Mouse (Mus musculus) layer of hippocampus, postnatal 25 days (tissue): ENCODE results near the gene Erbb4. TPM values are rescaled to one million over a fixed set of nuclear protein-coding genes. Genes with fewer than 3 reads are reported as not detected.

Source experiments
- DNase-seq, 2 experiments: peaks; one replicate each; pipeline ENCODE4 v3.0.0; 2022; ENCODE audit warnings: mixed read lengths in 2 of 2, low spot score in 1 of 2; ENCODE audit errors: extremely low spot score in 1 of 2
- total RNA-seq, 2 experiments: library from RNA; stranded (reverse); gene quantifications; 2 replicates each; pipeline ENCODE4 v1.2.3; 2021

The Erbb4 gene
- total RNA-seq, 2 experiments from 2014 or later, result 43.7 to 47.5 TPM

- DNase-seq, result no peak
These were observed 440.8 kb downstream of the Erbb4 start for GRCm38 (mm10) chr1:68666831-68667601.

DNA sequence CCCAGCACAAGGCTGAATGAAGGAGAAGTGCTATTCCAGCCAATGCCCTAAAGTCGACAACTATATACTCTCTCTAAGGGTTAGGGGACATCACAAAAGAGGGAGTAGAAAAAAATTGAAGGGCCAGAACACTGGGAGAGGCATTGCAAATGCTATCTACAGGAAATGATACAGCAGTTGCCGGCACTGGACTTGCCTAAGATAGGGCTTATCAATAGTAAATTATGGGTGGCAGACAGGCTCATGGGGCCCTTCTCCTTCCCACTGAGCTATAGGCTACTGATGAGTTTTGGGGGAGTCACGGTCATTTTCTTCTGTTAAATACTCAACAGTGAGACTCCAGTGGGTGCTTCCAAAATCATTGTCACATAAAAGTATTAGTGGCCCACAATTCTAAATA lies 517.4 kb downstream of the Erbb4 start:
- no peak for DNase-seq

GRCm38 (mm10) chr1:68573851-68574540 lies 533.9 kb downstream of the Erbb4 start:
- no peak for DNase-seq

DNA sequence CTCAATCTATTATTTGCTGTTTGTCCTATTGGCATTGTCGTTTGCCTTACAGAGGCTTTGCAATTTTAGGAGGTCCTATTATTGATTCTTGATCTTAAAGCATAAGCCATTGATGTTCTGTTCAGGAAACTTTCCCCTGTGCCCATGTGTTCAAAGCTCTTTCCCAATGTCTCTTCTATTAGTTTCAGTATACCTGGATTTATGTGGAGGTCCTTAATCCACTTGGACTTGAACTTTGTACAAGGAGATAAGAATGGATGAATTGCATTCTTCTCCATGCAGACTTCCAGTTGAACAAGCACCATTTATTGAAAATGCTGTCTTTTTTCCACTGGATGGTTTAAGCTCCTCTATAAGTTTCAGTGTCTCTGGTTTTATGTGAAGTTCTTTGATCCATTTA lies 536.9 kb downstream of the Erbb4 start:
- DNase-seq, result no peak

DNA sequence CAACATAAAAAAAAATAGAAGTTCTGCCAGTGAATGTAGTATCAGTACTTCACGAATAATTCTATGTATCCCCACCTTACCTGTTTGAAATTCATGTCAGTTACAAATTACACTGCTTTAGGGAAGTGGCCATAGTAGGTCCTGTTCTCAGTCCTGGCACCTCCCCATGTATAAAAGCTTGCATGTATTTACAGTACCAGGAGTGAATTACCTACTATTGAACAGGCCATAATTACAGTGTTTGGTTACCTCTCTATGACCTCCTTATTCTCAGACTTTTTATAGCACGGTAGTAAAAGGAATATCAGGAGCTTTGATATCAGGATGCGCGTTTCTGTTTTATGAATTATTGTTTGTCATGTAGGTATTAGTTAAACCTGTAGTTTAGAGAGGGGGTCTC lies 564.9 kb downstream of the Erbb4 start:
- DNase-seq, result no peak

GRCm38 (mm10) chr1:68517820-68518219 lies 590.0 kb downstream of the Erbb4 start:
- no peak for DNase-seq

- DNase-seq, result no peak
These were observed 604.0 kb downstream of the Erbb4 start for GRCm38 (mm10) chr1:68503873-68504272.

- no peak for DNase-seq
These were observed 606.3 kb downstream of the Erbb4 start for GRCm38 (mm10) chr1:68501561-68501960.

GRCm38 (mm10) chr1:68466390-68466960 lies 641.4 kb downstream of the Erbb4 start:
- DNase-seq, result no peak

DNA sequence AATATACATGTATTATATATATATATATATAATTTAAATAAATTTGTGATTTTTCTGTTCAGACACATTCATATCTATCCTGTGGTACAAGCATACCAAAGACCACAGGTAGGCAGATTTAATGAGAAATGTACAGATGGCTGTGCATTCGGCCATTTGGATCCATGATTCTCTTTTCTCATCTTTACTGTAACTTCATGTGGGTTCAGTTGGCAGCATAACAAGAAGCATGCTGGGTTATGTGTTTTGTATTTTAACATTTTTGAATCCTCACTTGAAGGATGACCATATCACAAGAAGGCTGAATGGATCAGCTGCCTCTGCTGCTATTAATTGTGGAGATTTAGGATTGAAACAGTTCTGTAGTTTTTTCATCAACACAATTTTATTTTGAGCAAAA lies 656.6 kb downstream of the Erbb4 start:
- no peak for DNase-seq

DNA sequence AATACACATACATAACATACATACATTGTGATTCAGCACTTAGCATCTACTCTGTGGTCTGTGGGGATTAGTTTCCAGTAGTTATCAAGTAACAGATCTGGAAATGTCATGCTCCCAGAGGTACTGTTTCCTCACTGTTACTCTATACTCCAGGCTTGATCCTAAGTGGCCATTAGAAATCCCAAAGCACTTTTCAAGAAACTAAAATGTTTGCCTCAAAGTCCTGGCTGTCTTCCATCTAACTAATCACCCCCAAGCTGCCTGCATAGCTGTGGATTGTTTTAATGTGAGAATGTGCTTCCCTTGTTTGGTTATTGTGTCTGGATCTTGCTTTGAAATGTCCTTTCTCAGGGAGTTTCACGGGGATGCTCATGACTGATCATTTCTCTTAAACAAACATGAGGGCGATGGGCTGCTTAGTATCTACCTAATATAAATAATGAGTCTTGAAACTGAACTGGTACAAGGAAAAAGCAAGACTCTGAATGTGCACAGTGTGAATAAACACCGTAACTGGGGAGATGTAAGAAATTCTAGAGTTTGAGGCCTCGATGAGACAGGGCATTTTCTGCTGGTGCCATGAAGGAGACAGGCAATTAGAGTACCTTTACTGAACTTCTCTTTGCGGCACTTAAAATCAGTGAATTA lies 683.4 kb downstream of the Erbb4 start:
- no peak for DNase-seq

DNA sequence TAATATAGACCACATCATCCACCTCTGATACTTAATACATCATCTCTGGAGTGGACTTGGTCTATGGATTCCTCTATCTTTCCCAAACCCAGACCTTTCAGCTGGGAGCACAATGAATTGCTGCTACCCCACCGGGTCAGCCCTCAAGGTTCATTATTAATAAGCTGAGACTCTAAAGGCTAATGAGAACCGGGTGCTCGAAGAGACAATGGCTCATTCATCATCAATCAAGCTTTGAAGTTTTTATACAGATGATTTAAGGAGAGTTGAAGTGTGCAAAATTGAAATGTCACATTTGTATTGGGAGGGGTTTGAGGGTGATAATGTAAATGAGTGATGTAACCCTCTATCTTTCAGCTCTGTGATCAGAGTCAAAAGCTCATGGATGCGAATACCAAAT lies 706.7 kb downstream of the Erbb4 start:
- no peak for DNase-seq

GRCm38 (mm10) chr1:68371531-68371930 lies 736.3 kb downstream of the Erbb4 start:
- DNase-seq, result no peak

DNA sequence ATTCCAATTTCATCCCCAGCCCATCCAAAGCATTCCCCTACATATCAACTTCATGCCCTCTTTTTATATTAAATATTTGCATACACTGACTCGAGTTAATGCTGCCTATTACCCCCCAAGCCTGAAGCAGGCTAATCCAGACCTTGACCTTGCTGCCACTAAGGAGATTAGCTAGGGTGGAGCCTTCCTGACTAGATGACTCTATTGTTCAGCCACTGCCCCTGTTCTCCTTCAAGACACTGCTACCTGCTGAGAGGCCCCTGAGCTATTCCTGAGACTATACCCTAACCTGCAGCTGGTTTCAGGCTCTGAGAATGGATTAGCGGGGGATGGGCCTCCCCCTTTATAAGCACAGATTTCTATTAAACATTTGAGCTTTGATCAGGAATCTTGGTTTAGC lies 774.1 kb downstream of the Erbb4 start:
- DNase-seq, result no peak

DNA sequence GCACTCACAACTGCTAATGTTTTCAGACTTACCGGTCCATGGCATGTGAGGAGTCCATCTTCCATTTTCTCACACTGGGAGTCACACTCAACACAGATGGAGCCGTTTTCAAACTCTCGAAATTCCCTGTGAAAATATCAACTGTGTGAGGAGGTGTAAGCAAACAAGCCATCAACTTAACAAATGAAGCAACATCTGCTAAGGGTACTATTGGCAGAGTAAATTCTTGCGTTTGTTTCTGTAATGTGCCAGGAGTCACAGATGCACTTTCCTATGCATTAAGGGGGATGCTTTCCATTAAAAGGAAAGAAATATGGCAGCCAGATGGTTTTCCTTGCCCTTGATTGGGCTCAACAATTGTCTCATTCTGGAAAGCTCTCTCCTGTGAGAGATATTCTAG lies 802.0 kb downstream of the Erbb4 start:
- no peak for DNase-seq

DNA sequence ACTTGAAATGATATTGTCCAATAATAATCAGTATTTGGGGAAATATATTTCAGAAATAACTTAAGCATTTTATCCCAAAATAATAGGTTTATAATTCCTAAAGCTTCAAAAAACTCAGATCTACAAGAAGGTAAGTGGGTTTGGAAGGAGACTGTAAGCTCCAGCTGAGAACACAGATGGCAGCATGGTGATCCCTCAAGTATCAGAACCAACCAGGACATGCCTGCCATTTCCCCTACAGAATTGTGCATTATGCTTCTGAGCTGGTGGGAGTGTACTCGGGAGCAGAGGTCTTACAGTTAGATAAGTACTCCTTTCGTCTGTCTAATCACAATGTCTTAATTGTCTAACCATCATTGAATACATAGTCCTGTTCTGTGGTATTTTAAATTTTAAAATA lies 823.4 kb downstream of the Erbb4 start:
- no peak for DNase-seq

GRCm38 (mm10) chr1:68275819-68276218 lies 832.0 kb downstream of the Erbb4 start:
- no peak for DNase-seq

DNA sequence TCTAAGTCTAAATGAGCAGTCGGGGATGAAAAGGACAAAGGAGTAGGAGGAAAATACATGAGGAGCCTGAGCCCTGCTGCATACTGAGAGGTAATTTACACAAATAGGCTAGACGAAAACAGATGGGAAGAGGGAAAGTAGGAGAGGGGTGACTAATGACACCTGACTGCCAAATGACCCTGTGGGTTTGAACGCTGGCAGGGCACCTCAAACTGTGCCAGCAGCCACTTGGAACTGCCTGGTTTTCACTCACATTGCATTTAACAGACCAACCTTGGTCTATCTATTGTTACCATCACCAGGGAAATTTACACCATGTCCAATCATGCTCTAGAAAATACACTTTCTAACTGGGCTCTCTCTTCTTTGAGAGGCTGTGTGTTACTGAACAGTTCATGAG lies 929.3 kb downstream of the Erbb4 start:
- no peak for DNase-seq

- DNase-seq, result no peak
These were observed 952.6 kb downstream of the Erbb4 start for GRCm38 (mm10) chr1:68155253-68155652.

GRCm38 (mm10) chr1:68150572-68150971 lies 957.3 kb downstream of the Erbb4 start:
- no peak for DNase-seq
